Mouse (Mus musculus) cortical plate, adult 2 months (tissue): ENCODE measurements at regions not wholly inside any gene's neighbourhood (a gene's known extent, or its start where the extent isn't known, plus 50 kb on each side); places are given as distances from the start of the nearest gene placed in this dataset.
"Not testable (repeated sequence)": the region's sequence is repeated elsewhere in the genome, so short reads cannot be mapped to it uniquely, and the experiment has no call there.

Source experiments
- CTCF ChIP-seq: fragments of 200-500 bp; IDR thresholded peaks from 2 replicates; pipeline ENCODE4 v1.5.1; 2011; ENCODE audit warnings: mild to moderate bottlenecking, control low read depth, low read length; ENCODE audit not compliant: insufficient read depth; ENCODE audit errors: extremely low read depth
- POLR2A ChIP-seq: fragments of 200-500 bp; IDR thresholded peaks from 2 replicates; pipeline ENCODE4 v1.6.1; 2011; ENCODE audit warnings: mild to moderate bottlenecking, low read length, control low read depth; ENCODE audit not compliant: insufficient read depth; ENCODE audit errors: extremely low read depth

- TF ChIP-seq CTCF, POLR2A: not testable (repeated sequence)
These were observed 90.9 kb upstream of the Hivep1 start for GRCm38 (mm10) chr13:41960960-41961359.
